Mouse (Mus musculus) cortical plate, adult 2 months (tissue): ENCODE measurements around the gene Ung.

Experiments
- CTCF ChIP-seq: fragments of 200-500 bp; IDR thresholded peaks from 2 replicates; pipeline ENCODE4 v1.5.1; 2011; ENCODE audit warnings: mild to moderate bottlenecking, control low read depth, low read length; ENCODE audit not compliant: insufficient read depth; ENCODE audit errors: extremely low read depth
- POLR2A ChIP-seq: fragments of 200-500 bp; IDR thresholded peaks from 2 replicates; pipeline ENCODE4 v1.6.1; 2011; ENCODE audit warnings: mild to moderate bottlenecking, low read length, control low read depth; ENCODE audit not compliant: insufficient read depth; ENCODE audit errors: extremely low read depth

- TF ChIP-seq CTCF = no peak
- no peak for TF ChIP-seq POLR2A
Measured at GRCm38 (mm10) chr5:114176548-114177400, 46.6 kb downstream of the Ung start.
